In the genomic region with DNA sequence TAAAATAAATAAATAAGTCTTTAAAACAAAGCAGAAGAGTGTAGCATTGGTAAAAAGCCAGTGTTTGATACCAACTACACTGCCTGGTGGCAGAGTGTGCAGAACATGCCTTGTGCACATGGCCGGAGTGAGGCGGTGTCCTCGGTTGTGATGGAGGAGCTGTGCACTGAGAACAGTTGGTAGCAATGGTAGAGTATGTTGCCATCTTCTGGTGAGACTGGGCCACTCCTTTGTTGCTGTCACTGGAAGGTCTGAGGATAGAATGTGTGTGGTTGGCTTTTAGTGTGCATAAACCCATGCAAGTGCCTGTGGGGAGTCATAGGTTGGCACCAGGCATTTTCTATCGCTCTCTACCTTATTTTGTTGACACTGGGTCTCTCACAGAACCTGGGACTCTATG, we compare ENCODE assay signal across 18 mouse cellular contexts. TPM values are rescaled to one million over a fixed set of nuclear protein-coding genes. Genes with fewer than 3 reads are reported as not detected.
DNase-seq lines count a peak whose midpoint lies in the region; ATAC-seq and TF ChIP-seq lines count a peak whose summit lies in the region.
"Had no signal": no experiment of that assay in that cellular context is flagged by ENCODE, and none has a peak within 500 bp of the region (broad histone marks: within the 10 kb centered on the region; RNA-seq: fewer than 3 reads in every experiment).

No protein-coding gene starts in this region.

- TF ChIP-seq CTCF in gastrocnemius, adult 2 months (IDR thresholded peaks at IDR 0.05), result peak; percentile 6; the same call in 1 of the 2 replicates

- H3K4me3 ChIP-seq in gastrocnemius, adult 2 months, result no peak overlapping the region
- H3K4me3 ChIP-seq: forebrain, embryonic 10.5 days; heart, embryonic 13.5 days; liver, embryonic 13.5 days; neural tube, embryonic 13.5 days had no signal

- no peak overlapping the region for H3K27ac ChIP-seq in gastrocnemius, adult 2 months
- H3K27ac ChIP-seq: forebrain, embryonic 10.5 days; heart, embryonic 13.5 days; liver, embryonic 13.5 days; neural tube, embryonic 13.5 days had no signal

- 0 out of 2 replicates have a peak, but pooled peaks have one; percentile 56 for ATAC-seq in cerebellum, adult (ENCODE audit: insufficient number of reproducible peaks, low FRiP score, low TSS enrichment)
- ATAC-seq in common myeloid progenitor, adult 5-6 weeks (replicated peaks; ENCODE audit: low read depth, poor library complexity, severe bottlenecking), result 0 out of 2 replicates have a peak, but pooled peaks have one; percentile 42

- intact Hi-C loops in gastrocnemius, adult 2 months (cut with DNase I), result no loop called here
- intact Hi-C loops in left cerebral cortex, postnatal 25 days (cut with DNase I), result loop anchor here (5.0 kb wide), 1 partner anchor 252 kb away; no protein-coding TSS in a partner anchor
- intact Hi-C loops in left cerebral cortex, postnatal 14 days (cut with DNase I), result no loop called here

- no peak for DNase-seq in cerebellum, adult 8-10 months
- no peak for DNase-seq in gastrocnemius, adult 2 months
- no peak for DNase-seq in gastrocnemius, adult 8-10 months (ENCODE audit: low spot score in 2 of 2)
- DNase-seq in left cerebral cortex, postnatal 25 days (ENCODE audit: low spot score in 2 of 2), result peak; percentile 9 to 37
- no peak for DNase-seq in left cerebral cortex, postnatal 14 days (ENCODE audit: low spot score in 2 of 2)
- no peak for DNase-seq in Muller cell, postnatal 12 days (ENCODE audit: inconsistent ontology term)
- DNase-seq: adrenal gland, postnatal 10 days; heart, postnatal 4 days; kidney, adult 8-10 months; kidney, postnatal 4 days; layer of hippocampus, postnatal 36 days; liver, embryonic 13.5 days; lung, postnatal 10 days had no signal

RNA-seq across cellular contexts. Expression of gene Syne1, which starts 17.7 kb away (rescaled TPM):
- 10 to 100 TPM; 54.5 to 67.7 TPM for total RNA-seq in gastrocnemius, adult 2 months (2021)
- 10 to 100 TPM; 46.7 to 73.1 (median 66.3) TPM for total RNA-seq in gastrocnemius, adult 8-10 months (2022)
- 100 to 1,000 TPM; 383 to 392 TPM for total RNA-seq in left cerebral cortex, postnatal 25 days (2021)
- 100 to 1,000 TPM; 247 to 308 TPM for total RNA-seq in left cerebral cortex, postnatal 14 days (2021)
- 28.5 and 33.4 TPM in 2 replicates for total RNA-seq in common myeloid progenitor, adult 5-6 weeks (2017)

RNA-seq across cellular contexts. Expression of gene Myct1, which starts 24.6 kb away (rescaled TPM):
- total RNA-seq in gastrocnemius, adult 2 months (2021), result 1 to 10 TPM; 3.2 to 3.6 TPM
- 1 to 10 TPM; 2.6 to 3.5 (median 2.8) TPM for total RNA-seq in gastrocnemius, adult 8-10 months (2022)
- total RNA-seq in left cerebral cortex, postnatal 25 days (2021), result under 1 TPM; 0.37 to 0.57 TPM
- total RNA-seq in left cerebral cortex, postnatal 14 days (2021), result 1 to 10 TPM in 1 of 2 experiments, under 1 TPM in 1; 0.59 to 1.1 TPM
- total RNA-seq in common myeloid progenitor, adult 5-6 weeks (2017), result 12.0 and 20.2 TPM in 2 replicates

Comparison
In these comparisons a context has a peak if more than half of its experiments do, and no peak if none do; other contexts are left out.
1. DNase-seq: peak in left cerebral cortex, postnatal 25 days (2 of 2); none in cerebellum, adult 8-10 months (single experiment), gastrocnemius, adult 2 months (single experiment), gastrocnemius, adult 8-10 months (0 of 2), left cerebral cortex, postnatal 14 days (0 of 2) and Muller cell, postnatal 12 days (single experiment).